Mouse (Mus musculus) hindlimb bud, embryonic 11.5 days (tissue): ENCODE results near the gene Gm49388.

Experiments used
- DNase-seq: peaks from one replicate; pipeline ENCODE4 v3.0.0-alpha.2; 2012; ENCODE audit warnings: low read depth, low spot score; ENCODE audit errors: extremely low spot score

Gm49388 gene

DNA sequence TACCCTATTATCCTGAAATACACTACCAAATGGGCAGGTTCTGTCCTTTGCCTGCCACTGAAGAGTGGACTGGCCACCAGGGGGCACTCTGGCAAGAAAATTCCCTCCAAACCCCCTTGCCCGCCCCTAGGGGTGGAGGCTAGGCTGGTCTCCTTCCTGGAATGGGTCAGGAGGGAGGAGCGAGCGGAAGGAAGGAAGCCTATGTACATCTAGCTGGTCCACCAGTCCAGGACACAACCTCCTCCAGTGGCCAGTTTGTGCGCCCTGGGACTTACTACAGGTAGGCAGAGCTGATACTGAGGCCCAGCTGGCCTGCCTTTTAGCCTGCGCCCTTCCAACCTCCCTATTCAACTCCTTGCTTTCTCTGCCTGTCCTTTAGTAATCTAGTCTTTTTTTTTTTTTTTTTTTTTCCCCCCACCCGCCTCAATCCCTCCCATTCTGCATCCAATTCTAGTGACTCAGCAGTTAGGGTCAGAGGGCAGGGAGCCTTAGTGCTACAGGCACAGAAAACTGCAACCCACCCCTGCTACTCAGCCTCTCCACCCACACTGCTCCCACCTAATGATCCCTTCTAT, 15.1 kb downstream of the Gm49388 start, which contains the start of gene Hsd3b7:
Gene Hsd3b7 (plus strand): TSS at position 170 of the 575 bp plus-strand sequence.
- DNase-seq: peak; percentile 70

DNA sequence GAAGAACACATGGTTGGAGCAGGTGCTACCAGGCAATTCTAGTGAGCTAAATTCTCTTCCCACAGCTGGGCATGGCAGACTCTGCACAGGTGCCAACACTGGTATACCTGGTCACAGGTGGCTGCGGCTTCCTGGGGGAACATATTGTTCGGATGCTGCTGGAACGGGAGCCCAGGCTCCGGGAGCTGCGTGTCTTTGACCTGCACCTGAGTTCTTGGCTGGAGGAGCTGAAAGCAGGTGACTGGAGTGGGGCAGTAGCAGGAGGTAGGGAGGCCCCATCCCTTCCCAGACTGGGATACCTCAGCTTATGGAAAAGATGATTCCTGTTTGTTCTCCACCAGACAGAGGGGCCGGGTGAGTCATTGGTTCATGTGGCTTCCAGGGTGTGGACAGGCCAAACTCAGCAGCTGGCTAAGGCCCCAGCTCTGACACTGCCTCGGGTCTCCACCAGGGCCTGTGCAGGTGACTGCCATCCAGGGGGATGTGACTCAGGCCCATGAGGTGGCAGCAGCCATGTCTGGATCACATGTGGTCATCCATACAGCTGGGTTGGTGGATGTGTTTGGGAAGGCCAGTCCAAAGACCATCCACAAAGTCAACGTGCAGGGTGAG, 15.7 kb downstream of the Gm49388 start:
- no peak for DNase-seq

DNA sequence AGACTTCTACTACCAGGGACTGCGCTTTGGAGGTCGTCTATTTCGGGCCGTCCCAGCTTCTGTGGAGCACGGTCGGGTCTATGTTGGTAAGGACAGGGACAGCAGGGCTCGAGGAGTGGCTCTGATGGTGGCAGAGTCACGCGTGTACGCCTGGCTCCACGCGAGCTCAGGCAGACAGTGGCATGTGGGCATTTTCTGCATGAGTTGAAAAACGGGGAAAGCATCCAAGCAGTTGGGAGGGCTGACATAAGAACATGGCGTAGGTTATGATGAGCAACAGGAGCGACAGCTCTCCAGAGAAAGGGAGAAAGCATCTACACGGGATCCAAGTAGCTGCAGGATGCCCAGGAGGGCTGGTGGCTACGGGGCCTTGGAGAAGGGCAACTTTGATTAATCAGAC, 16.9 kb downstream of the Gm49388 start:
- DNase-seq: no peak

DNA sequence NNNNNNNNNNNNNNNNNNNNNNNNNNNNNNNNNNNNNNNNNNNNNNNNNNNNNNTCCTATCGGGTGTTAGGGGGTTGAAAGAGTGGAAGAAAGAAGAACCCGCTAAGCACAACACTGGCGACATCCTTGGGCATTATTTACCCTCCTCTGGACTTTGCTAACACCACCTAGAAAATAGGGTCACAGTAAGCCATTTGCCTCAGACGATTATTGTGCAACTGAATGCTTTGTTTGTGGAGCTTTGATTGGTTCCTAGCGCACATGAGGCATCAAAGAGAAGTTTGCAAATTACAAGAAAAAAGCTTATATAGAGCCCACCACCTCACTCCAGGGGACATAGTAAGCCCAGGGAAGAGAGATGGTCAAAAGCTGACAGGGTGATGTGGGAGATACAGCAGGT, 23.4 kb downstream of the Gm49388 start:
- DNase-seq: no peak

DNA sequence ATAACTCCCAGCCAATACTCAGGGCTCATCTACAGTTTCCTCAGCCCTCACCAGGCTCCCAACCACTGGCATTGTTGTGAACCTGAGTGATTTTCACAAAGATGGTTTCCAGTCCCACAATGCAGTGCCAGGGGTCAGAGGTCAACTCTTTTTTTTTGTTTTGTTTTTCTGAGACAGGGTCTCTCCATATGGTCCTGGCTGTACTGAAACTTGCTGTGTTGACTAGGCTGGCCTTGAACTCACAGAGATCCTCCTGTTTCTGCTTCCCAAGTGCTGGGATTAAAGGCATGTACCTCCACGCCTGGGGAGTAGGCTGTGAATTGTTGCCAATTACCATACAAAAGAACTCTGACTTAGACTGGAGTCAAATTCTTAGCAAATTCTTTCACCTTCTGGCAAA, 24.4 kb downstream of the Gm49388 start:
- no peak for DNase-seq

DNA sequence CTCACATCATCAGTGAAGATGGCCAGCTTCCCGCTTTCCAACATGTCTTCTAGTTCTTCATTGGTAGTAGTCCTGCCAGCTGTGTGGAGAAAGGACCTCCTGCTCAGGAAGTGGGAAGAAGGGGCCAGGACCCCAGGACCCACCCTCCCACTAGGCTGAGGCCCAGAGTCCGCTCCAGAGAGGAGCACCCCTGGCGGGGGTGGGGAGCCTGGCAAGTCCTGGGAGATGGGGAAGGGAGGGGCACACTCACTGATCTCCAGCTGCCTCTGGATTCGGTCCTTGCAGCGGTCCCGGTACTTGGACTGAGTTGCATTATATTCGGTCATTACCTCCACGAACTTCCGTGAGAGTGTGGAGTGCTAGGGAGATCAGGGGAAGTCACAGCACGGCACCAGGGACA, 25.2 kb downstream of the Gm49388 start:
- no peak for DNase-seq

DNA sequence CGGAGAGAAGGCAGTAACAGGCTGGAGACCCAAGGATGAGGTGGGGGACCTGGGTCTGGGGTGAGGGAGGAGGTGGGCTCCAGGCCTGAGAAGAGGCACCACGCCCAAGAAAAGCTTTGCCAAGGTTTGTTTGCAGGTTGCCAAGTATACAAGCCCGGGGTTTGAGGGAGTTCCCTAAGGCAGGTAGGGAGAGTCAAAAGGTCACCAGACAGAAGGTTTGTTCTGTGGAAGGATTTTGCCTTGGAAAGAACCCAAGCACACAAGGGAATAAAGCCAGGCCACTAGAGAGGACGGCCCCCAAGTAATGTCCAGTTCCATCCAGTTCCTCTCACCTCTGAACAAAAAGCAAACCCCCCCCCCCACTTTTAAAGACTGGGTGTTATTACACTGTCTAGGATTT, 25.8 kb downstream of the Gm49388 start:
- no peak for DNase-seq

DNA sequence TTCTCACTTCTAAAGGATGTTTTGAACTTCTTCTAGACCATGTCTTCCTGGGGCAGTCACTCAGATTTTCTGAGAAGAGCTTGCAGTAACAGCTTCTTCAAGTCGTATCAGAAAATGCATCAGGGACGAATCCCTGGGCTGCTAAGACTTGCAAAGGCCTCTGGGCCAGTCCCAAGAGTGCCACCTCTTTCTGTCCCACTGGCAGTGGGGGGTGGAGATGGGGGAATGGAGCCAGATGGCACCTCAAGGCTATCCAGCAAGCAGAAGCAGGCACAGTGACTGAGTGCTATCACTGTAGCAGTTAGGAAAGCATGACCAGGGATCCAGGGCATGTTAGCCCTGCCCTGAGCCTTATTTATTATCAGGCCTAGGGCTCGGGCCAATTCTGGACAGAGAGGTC, 26.9 kb downstream of the Gm49388 start:
- DNase-seq: no peak

DNA sequence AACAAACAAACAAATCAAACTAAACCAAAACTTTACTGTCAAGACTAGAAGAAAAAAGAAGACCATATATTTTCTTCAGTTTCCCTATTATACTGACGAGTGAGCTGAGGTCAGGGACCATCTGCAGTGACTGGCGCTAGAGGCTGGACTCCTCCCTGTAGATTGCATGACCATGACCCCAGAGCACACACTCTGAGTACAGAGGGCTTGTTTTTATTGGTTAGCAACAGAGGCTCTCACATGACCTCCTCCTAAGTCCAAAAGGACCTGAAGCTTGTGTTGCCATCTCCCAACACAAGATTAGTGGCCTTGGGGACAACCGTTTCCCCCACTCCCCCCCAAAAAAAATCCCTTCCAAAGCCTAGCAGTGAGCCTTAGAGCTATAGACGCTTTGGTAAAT, 28.4 kb downstream of the Gm49388 start:
- no peak for DNase-seq

DNA sequence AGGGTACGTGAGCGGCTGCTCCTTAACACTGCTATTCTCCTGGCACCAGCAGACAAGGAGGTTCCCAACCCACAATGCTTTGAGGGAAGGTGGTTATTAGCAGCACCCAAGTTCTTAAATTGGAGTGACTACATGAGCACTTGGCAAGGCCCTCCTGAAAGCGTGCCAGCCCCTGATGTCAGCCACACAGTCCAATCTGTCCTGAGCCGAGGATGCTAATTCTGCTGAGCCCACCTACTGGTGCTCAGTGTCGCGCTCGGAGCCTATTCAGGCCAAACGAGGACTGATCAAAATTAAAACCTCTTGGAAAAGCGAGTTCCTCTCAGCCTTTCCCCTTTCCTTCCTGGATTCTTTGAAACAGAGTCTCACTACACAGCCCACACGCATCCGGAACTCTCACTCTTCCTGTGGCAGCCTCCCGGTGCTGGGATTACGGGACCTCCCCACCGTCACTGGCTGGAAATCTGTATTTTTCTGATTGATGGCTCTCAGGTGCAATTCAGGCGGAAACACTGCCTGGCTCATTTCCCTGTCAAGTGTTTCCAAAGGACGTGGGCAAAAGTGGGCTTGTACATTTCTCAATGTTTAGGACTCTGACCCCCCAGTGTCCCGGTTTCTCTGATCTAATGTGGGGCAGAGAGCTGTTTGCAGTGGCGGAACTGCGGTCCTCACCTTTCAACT, 29.0 kb downstream of the Gm49388 start:
- no peak for DNase-seq

DNA sequence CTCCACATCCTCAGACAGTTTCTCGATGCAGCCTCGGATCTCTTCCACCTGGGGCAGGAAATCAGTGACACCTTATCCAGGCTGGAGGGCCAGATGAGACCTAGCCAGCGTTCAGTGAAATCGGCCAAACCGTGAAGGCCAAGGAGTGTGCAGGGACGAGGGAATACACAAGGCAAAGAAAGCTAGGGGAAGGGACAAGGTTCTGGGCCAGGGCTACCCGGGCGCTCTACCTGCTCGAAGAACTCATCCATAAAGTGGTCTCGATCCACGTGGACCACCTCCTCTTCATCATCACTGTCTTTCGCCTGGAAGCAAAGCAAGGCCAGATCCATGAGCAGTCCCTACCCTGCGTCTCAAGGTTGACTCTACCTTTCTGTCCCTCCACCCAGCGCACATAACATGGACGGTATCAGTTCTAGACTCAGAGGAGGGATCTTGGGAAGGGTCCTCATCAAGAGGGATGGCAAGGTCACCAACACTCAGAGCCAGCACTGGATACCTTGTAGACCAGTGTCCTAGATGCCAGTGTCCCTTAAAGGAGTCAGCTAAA, 29.8 kb downstream of the Gm49388 start:
- no peak for DNase-seq

DNA sequence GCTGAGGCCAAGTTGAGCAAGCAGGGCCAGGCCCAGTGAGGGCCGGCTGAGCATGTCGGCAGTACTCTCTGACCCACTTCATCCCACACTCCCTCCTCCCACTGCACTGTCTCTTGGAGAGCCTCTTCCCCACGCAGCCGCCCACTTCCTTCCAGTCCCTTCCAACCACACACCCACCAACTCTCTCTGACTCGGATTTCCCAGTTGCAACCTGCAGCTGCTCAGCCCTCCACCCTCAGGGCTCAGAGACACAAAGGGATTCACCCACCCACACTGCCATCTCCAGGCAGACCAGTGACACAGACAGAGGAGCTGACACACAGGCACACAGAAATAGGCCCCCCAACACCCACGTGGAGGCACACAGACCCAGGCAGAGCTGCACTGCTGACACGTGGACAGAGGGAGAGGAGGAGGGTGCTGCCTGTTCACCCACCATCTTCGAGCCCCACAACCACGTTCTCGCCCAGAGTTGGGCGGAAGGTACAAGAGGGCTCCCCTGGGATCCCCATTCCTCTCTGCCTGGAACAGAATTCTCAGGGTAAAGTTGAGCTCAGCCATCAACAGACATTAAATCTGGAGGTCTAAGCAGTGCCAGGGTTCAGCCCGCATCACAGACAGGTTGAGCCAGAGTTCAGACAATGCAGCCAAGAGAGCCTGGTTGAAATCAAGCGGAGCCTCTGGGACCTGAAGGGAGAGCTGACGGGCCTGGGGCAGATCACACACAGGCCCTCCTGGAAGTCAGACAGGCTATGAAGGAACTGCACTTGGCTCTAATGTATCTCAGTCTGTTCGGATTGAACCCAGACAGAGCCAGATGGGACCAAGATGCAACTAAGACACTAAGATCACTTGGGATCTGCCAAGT, 30.8 kb downstream of the Gm49388 start:
- no peak for DNase-seq

DNA sequence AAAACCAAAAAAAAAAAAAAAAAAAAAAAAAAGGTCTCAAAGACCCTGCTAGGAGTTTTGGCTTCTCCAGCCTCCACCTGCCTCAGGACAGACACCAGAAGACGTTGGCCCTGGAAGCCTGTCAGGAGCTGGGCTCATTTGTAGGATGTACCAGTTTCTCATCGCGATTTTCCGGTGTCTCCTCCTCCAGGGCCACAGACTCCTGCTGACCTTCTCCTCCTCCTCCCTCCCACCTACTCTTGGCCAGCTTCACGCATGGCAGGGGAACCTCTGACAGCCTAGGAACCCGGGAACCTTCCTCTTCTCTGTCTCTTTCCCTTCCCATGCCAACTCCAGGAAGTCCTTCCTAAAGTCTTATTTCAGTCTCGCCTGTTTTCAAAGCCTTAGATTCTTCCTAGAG, 31.6 kb downstream of the Gm49388 start:
- no peak for DNase-seq

DNA sequence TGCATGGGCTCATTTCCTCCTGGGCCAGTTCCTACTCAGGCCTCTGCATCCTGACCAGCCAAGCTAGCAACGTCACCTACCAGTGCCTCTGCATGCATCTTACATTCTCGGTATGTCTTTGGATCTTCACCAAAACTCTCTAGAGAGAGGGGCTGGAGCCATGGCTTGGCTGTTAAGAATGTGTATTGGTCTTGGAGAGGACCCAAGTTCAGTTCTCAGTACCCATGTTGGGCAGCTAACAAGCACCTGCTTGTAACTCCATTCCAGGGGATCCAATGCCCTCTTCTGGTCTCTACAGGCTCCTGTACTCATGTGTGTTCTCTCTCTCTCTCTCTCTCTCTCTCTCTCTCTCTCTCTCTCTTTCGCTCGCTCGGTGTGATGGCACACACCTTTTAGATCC, 32.4 kb downstream of the Gm49388 start:
- no peak for DNase-seq

DNA sequence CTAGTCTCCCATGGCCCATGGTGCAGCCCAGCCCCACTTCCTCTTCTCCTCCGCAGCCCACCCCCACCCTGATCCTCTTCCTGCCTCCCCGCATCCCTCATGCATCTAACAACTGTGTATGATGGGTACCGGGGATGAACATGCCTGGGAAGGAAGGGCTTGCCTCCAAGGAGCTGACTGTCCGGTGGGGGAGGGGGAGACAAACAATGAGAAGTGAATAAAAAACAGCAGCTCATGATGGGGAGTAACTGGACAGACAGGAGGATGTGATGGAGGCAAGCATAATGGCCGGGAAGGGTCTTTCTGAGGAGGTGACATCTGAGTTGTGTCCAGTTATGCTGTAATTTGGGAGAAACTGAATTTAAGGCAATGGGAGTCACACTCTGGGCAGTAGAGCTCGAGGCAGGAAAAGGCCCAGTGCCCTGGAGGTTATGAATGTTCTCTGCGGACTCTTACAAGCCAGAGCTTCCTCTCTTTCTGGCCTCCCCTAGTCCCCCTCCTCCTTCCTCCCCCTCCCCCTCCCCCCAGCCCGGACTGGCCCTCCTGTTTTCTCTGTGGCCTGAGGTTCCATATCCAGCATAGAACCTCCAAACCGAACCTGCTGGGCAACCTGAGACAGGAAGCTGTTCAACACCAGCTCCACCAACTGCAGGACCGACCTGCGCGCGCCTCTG, 35.6 kb downstream of the Gm49388 start:
- DNase-seq: no peak

DNA sequence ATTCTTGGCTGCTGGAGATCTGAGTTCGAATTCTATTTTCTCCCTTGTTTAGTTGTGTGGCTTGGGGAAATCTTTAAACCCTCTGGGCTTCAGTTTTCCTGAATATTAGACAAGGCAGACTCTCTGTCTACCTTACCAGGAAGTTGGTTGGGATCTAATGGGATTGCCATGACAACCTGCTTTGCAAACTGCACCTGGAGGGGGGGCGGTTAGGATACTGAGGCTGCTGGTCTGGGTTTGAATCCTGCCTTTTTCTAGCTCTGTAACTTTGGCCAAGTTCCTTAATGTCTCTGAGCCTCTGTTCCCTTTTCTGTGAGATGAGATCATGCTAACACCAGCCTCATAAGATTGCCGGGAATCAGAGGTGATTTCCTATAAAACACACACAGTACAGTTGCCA, 37.1 kb downstream of the Gm49388 start:
- no peak for DNase-seq

DNA sequence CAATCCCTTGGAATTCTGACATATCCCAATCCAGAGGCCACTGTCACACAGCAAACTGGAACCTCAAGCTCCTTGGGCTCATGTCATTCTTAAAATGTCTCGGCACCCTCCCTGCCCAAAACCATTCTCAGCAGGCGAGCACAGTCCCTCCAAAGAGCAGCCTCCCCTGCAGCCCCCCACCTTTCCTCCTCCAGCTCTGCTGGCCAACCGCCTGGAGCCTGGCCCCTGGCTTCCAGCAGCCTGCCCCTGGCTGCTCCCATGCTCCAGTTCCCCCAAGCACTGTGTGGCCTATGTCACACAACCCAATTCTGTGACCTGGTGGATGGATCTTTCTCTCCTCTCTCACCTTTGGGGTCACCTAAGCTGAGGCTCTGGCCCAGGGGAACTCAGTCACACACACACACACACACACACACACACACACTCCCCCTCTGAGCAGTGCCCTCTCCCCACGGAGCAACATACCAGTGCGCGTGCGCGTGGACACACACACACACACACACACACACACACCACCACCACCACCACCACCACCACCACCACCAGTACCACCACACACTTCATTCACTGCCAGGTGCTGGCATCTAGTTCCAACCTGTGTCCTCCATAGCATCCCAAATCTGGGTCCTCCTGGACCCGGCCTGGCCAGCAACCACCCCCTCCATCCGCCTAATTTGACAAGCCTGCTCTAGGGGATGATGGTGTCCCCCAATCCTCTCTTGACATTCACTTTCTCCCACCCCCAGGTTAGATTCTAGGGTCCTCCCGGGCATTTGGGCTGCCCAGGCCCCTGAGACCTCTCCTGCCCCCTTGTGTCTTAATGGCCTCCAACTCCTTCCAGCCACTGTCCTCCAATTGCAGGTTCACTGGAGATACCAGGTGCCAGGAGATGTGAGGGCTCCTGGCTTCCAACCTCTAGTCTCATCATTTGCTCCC, 38.1 kb downstream of the Gm49388 start:
- no peak for DNase-seq

DNA sequence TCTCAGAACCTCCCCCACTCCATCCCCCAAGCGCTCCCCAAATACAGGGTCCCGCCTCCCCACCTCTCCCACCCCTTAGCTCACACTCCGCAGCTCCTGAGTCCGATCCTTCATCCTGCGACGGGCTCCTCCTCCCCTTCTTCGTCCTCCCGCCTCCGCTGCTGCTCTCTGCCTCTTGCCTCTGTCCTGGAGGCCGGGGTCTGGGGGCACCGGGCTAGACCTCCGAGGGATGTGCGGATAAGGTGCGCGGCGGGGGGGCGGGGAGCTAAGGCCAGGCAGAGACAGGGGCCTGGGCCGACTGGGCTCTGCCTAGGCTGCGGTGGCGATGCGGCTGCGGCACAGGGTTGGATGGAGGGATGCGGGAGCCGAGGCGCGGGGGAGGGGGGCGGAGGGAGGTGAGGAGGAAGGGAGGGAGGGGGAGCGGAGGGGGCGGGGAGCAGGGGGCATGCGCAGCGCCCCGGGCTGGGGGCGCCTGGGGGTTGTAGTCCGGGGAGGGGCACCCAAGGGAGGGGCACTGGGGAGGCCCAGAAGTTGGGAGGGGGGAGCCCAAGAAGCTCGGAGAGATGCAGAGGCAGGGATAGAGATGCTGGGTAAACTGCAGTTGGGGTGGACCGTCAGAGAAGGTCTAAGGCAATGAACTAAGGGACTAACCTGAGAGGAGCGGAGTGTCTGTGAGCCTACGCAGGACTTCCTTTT, 38.9 kb downstream of the Gm49388 start, which contains the start of the genes Stx4a and Stx1b:
Gene Stx4a (plus strand): TSS at position 119 of the 696 bp plus-strand sequence.
Gene Stx1b (minus strand): TSS at position 374 of the 696 bp plus-strand sequence.
- no peak for DNase-seq

DNA sequence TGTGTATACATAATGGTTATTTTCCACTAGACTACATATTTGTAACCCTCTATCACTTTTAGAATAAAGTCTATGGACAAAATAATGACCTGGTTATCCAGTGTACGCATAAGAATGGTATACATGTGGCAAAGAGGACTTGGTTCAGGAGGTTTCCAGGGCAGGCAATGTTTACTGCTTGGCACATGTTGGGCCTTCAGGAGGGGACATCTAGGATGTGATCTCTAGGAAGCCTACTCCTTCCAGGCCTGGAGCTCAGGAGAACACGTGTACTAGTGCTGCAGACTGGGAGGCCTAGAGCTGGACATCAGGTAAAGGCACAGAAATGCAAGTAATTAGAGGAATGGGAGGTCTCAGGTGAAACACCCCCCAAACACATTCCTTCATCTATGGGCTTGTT, 50.1 kb downstream of the Gm49388 start:
- DNase-seq: no peak
